Mouse (Mus musculus) c-Kit-positive CD71-positive TER-119-positive erythroid progenitor cells, embryonic 14.5 days (primary cell): Measurements from ENCODE around the gene Pramef6.
"Not testable (repeated sequence)": the region's sequence is repeated elsewhere in the genome, so short reads cannot be mapped to it uniquely, and the experiment has no call there.

Experiments
- DNase-seq: peaks from one replicate; pipeline ENCODE4 v3.0.0-alpha.2; 2013; ENCODE audit warnings: low spot score

The Pramef6 gene

GRCm38 (mm10) chr4:143900280-143900679 lies at the start of gene Pramef6:
TSS of gene Pramef6 (minus strand) at chr4:143900380.
- DNase-seq: not testable (repeated sequence)

GRCm38 (mm10) chr4:143894406-143894805 lies 5.8 kb downstream of the Pramef6 start:
- not testable (repeated sequence) for DNase-seq

GRCm38 (mm10) chr4:143882371-143882770 lies 17.8 kb downstream of the Pramef6 start:
- DNase-seq: not testable (repeated sequence)

DNA sequence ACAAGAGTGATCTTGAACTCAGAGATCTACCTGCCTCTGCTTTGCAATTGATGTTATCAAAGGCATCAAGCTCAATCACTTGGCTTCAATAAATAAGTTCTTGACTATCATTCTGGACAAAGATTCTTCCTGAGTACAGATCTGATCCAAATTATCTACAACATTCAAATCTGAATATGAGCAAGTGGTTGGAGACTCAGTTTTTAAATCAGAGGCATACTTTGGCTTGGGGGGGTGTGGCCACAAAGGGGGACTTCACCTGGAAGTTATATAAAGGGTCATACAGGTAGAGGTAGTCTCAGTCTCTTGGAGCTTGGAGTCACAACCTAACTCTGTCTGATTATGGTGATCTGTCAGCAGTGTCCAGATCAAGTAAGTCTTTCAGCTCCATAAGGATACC lies 54.0 kb downstream of the Pramef6 start, which contains the start of gene Gm13103:
Gene Gm13103 (plus strand): TSS at position 301 of the 400 bp plus-strand sequence.
- DNase-seq: not testable (repeated sequence)
